Mouse (Mus musculus) spleen, adult 2 months (tissue): ENCODE results near the gene Eif4e1b.

ENCODE experiments used
- CTCF ChIP-seq: fragments of 200-500 bp; IDR thresholded peaks from 2 replicates; pipeline ENCODE4 v1.5.1; 2011; ENCODE audit warnings: mild to moderate bottlenecking, inconsistent platforms; ENCODE audit not compliant: insufficient read depth, insufficient read length, insufficient replicate concordance; ENCODE audit errors: extremely low read depth
- POLR2A ChIP-seq: fragments of 200-500 bp; IDR thresholded peaks from 2 replicates; pipeline ENCODE4 v1.6.1; 2011; ENCODE audit warnings: low read depth, low read length, inconsistent platforms

GRCm38 (mm10) chr13:54829450-54829849 is 45.7 kb downstream of the Eif4e1b start:
- TF ChIP-seq POLR2A (no peak), CTCF (no peak)
